Mouse (Mus musculus) adrenal gland, adult 8-10 months (tissue): Measurements from ENCODE around the gene Mvb12b. TPM values are rescaled to one million over a fixed set of nuclear protein-coding genes. Genes with fewer than 3 reads are reported as not detected.
"Not testable (repeated sequence)": the region's sequence is repeated elsewhere in the genome, so short reads cannot be mapped to it uniquely, and the experiment has no call there.

Experiments used
- DNase-seq: peaks from one replicate; pipeline ENCODE4 v3.0.0; 2022
- total RNA-seq, 4 experiments: library from RNA; stranded (reverse); gene quantifications; 2 replicates each; pipeline ENCODE4 v1.2.4; 2022

Mvb12b gene
- total RNA-seq: 10 to 100 TPM; 20.3 to 35.9 (median 24.1) TPM

- DNase-seq: no peak
These were observed at the start of gene Mvb12b for GRCm38 (mm10) chr2:33887328-33888099. Gene Mvb12b, minus strand, starts transcription at chr2:33887946.

- DNase-seq: no peak
These were observed 48.0 kb upstream of the Mvb12b start for GRCm38 (mm10) chr2:33935756-33936155.

GRCm38 (mm10) chr2:33933606-33934510 lies 46.1 kb upstream of the Mvb12b start:
- no peak for DNase-seq

GRCm38 (mm10) chr2:33931161-33931560 lies 43.4 kb upstream of the Mvb12b start:
- no peak for DNase-seq

GRCm38 (mm10) chr2:33925288-33925687 lies 37.5 kb upstream of the Mvb12b start:
- DNase-seq: no peak

- DNase-seq: no peak
These were observed 35.7 kb upstream of the Mvb12b start for GRCm38 (mm10) chr2:33923482-33923881.

- DNase-seq: no peak
These were observed 34.7 kb upstream of the Mvb12b start for GRCm38 (mm10) chr2:33922466-33922865.

GRCm38 (mm10) chr2:33919934-33920615 lies 32.3 kb upstream of the Mvb12b start:
- DNase-seq: no peak

- peak; percentile 10 for DNase-seq
These were observed 31.1 kb upstream of the Mvb12b start for GRCm38 (mm10) chr2:33918824-33919223.

GRCm38 (mm10) chr2:33918318-33918717 lies 30.6 kb upstream of the Mvb12b start:
- peak; percentile 20 for DNase-seq

- DNase-seq: no peak
These were observed 28.9 kb upstream of the Mvb12b start for GRCm38 (mm10) chr2:33916603-33917002.

- no peak for DNase-seq
These were observed 27.3 kb upstream of the Mvb12b start for GRCm38 (mm10) chr2:33914998-33915397.

- no peak for DNase-seq
These were observed 26.6 kb upstream of the Mvb12b start for GRCm38 (mm10) chr2:33914334-33914733.

- DNase-seq: not testable (repeated sequence)
These were observed 25.9 kb upstream of the Mvb12b start for GRCm38 (mm10) chr2:33913598-33913997.

- DNase-seq: no peak
These were observed 25.0 kb upstream of the Mvb12b start for GRCm38 (mm10) chr2:33912741-33913140.

GRCm38 (mm10) chr2:33908374-33908773 lies 20.6 kb upstream of the Mvb12b start:
- no peak for DNase-seq

- DNase-seq: no peak
These were observed 19.4 kb upstream of the Mvb12b start for GRCm38 (mm10) chr2:33907174-33907573.

GRCm38 (mm10) chr2:33895829-33896228 lies 8.1 kb upstream of the Mvb12b start:
- DNase-seq: no peak

GRCm38 (mm10) chr2:33893151-33893550 lies 5.4 kb upstream of the Mvb12b start:
- DNase-seq: no peak

- no peak for DNase-seq
These were observed 4.6 kb upstream of the Mvb12b start for GRCm38 (mm10) chr2:33892354-33892753.

GRCm38 (mm10) chr2:33888100-33888385 lies 297 bp upstream of the Mvb12b start:
- no peak for DNase-seq

- no peak for DNase-seq
These were observed 1.1 kb downstream of the Mvb12b start for GRCm38 (mm10) chr2:33886386-33887327.
